Mouse (Mus musculus) kidney, adult 2 months (tissue): ENCODE data around the gene Sorbs1.

Experiments
- CTCF ChIP-seq: fragments of 200-500 bp; conservative IDR thresholded peaks from 2 replicates; pipeline ENCODE4 v1.5.1; 2011; ENCODE audit warnings: low read depth, mild to moderate bottlenecking, control low read depth, low read length, moderate library complexity, mixed read lengths; ENCODE audit not compliant: insufficient read depth, insufficient read length
- POLR2A ChIP-seq: fragments of 200-500 bp; IDR thresholded peaks from one replicate; pipeline ENCODE4 v1.6.1; 2011; ENCODE audit warnings: low read depth, low read length, control low read depth

DNA sequence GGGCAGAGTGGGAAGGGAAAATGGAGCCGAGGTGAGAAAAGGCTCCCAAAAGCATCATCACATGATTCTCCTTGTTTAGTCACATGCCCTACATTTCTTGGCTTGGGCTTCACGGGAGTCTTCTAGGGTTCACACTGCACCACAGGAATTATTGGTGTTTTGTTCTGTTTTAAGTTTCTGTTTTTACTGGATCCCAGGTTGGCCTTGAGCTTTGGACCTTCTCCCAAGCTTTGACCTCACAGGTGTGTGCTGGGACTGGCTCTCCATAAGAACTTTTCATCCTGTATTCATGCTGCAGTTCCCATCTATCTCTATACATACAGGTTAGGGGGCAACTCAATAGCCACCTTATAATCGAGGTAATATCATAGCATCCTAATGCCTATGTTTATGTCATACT lies 194.4 kb downstream of the Sorbs1 start:
- TF ChIP-seq CTCF: no peak
- no peak for TF ChIP-seq POLR2A
